8 mouse cellular contexts compared by ENCODE assay signal in genomic region chr12:17176757-17177092, GRCm38 (mm10). TPM values are rescaled to one million over a fixed set of nuclear protein-coding genes. Genes with fewer than 3 reads are reported as not detected.
DNase-seq lines count a peak whose midpoint lies in the region; ATAC-seq lines count a peak whose summit lies in the region.

Gene Kcnf1, minus strand, starts transcription at chr12:17176888.

- no peak for DNase-seq in lung, postnatal 4 days
- DNase-seq in left cerebral cortex, postnatal 14 days (ENCODE audit: low spot score in 2 of 2), result no peak
- DNase-seq in ovary, postnatal 14 days (ENCODE audit: low spot score), result no peak
- DNase-seq in gastrocnemius, postnatal 4 days (ENCODE audit: low spot score in 2 of 2), result no peak
- DNase-seq in embryo, embryonic 10 days (ENCODE audit: low spot score), result no peak

- no peak for ATAC-seq in lung, embryonic 15.5 days (ENCODE audit: borderline replicate concordance, extremely low read depth, low FRiP score, low TSS enrichment)
- peak; percentile 14; the same call in 1 of the 2 replicates for ATAC-seq in forebrain, embryonic 13.5 days
- ATAC-seq in neural tube, embryonic 15.5 days (ENCODE audit: low FRiP score), result peak; percentile 36; the same call in 1 of the 2 replicates

- H3K4me2 ChIP-seq in lung, embryonic 15.5 days, result peak within 1 kb of the TSS; percentile 91
- peak within 1 kb of the TSS; percentile 99 for H3K4me2 ChIP-seq in forebrain, embryonic 13.5 days
- H3K4me2 ChIP-seq in neural tube, embryonic 15.5 days, result peak within 1 kb of the TSS; percentile 88

- WGBS in lung, embryonic 15.5 days, result 22% methylated on average over 4 of the region's 4 CpGs
- WGBS in forebrain, embryonic 13.5 days, result 4% methylated on average over 4 of the region's 4 CpGs
- WGBS in neural tube, embryonic 15.5 days, result 17% methylated on average over 4 of the region's 4 CpGs

- peak within 1 kb of the TSS; percentile 13; the same call in 1 of the 2 replicates for H3K9ac ChIP-seq in lung, embryonic 15.5 days
- H3K9ac ChIP-seq in forebrain, embryonic 13.5 days, result peak within 1 kb of the TSS; percentile 73
- H3K9ac ChIP-seq in neural tube, embryonic 15.5 days (replicated peaks), result peak within 1 kb of the TSS; percentile 68

- intact Hi-C loops in left cerebral cortex, postnatal 14 days (cut with DNase I), result loop anchor here (2.0 kb wide), 1 partner anchor 144 kb away; no protein-coding TSS in a partner anchor

- peak within 1 kb of the TSS; percentile 41 for H3K4me3 ChIP-seq in lung, embryonic 15.5 days
- H3K4me3 ChIP-seq in forebrain, embryonic 13.5 days, result peak within 1 kb of the TSS; percentile 58
- H3K4me3 ChIP-seq in neural tube, embryonic 15.5 days (replicated peaks), result peak within 1 kb of the TSS; percentile 68

- no peaks in the 10 kb centered on the region for H3K36me3 ChIP-seq in lung, embryonic 15.5 days
- H3K36me3 ChIP-seq in forebrain, embryonic 13.5 days (ENCODE audit: poor library complexity, severe bottlenecking), result no peaks in the 10 kb centered on the region
- no peaks in the 10 kb centered on the region for H3K36me3 ChIP-seq in neural tube, embryonic 15.5 days

- H3K4me1 ChIP-seq in lung, embryonic 15.5 days, result peaks cover 15% of the 10 kb centered on the region
- peaks cover 20% of the 10 kb centered on the region for H3K4me1 ChIP-seq in forebrain, embryonic 13.5 days
- peaks cover 22% of the 10 kb centered on the region for H3K4me1 ChIP-seq in neural tube, embryonic 15.5 days

- H3K27ac ChIP-seq in lung, embryonic 15.5 days, result no peak within 1 kb of the TSS
- 0 out of 2 replicates have a peak within 1 kb of the TSS, but pooled peaks have one; percentile 40 for H3K27ac ChIP-seq in forebrain, embryonic 13.5 days
- H3K27ac ChIP-seq in neural tube, embryonic 15.5 days (replicated peaks), result peak within 1 kb of the TSS; percentile 78

- H3K27me3 ChIP-seq in lung, embryonic 15.5 days, result peaks cover 41% of the 10 kb centered on the region
- H3K27me3 ChIP-seq in forebrain, embryonic 13.5 days, result peaks cover 28% of the 10 kb centered on the region
- H3K27me3 ChIP-seq in neural tube, embryonic 15.5 days (replicated peaks), result peaks cover 19% of the 10 kb centered on the region

- H3K9me3 ChIP-seq in lung, embryonic 15.5 days, result no peaks in the 10 kb centered on the region
- H3K9me3 ChIP-seq in forebrain, embryonic 13.5 days (replicated peaks), result no peaks in the 10 kb centered on the region
- no peaks in the 10 kb centered on the region for H3K9me3 ChIP-seq in neural tube, embryonic 15.5 days (replicated peaks)

RNA-seq across cellular contexts. Expression of gene Kcnf1, which starts in this region (rescaled TPM):
- 0.21 and 0.42 TPM in 2 replicates for polyA plus RNA-seq in lung, embryonic 15.5 days (2015; fragmentation: Nextera tagmentation; extraction: Ambion mirVana)
- polyA plus RNA-seq in forebrain, embryonic 13.5 days (2015; fragmentation: Nextera tagmentation; extraction: Ambion mirVana), result 2.6 and 2.8 TPM in 2 replicates
- total RNA-seq in left cerebral cortex, postnatal 14 days (2021), result 100 to 1,000 TPM; 112 to 119 TPM
- 2.7 and 4.2 TPM in 2 replicates for polyA plus RNA-seq in neural tube, embryonic 15.5 days (2015; fragmentation: Nextera tagmentation; extraction: Ambion mirVana)
- 1 to 10 TPM; 5.1 to 5.8 TPM for total RNA-seq in gastrocnemius, postnatal 4 days (2021)

Comparison
In these comparisons a context has a peak if more than half of its experiments do, and no peak if none do; other contexts are left out.
1. RNA of gene Kcnf1 (total RNA-seq): 112 to 119 TPM in left cerebral cortex, postnatal 14 days; 5.1 to 5.8 TPM in gastrocnemius, postnatal 4 days; every median in the first group is over 10 times any median in the second.
2. H3K9ac ChIP-seq: peak in every context shown above with its lines; median percentile 73 in forebrain, embryonic 13.5 days; 68 in neural tube, embryonic 15.5 days; 13 in lung, embryonic 15.5 days.
3. Peak in every context shown above with its lines, with median percentiles within 50 percentile points of each other: H3K4me2 ChIP-seq and H3K4me3 ChIP-seq.